Mouse (Mus musculus) bone marrow, adult 2 months (tissue): ENCODE measurements around the gene Adgrb3.

Source experiments
- CTCF ChIP-seq: fragments of 200-500 bp; IDR thresholded peaks from 2 replicates; pipeline ENCODE4 v1.5.1; 2011; ENCODE audit warnings: low read length, control low read depth; ENCODE audit not compliant: control insufficient read depth, insufficient read depth
- POLR2A ChIP-seq: fragments of 200-500 bp; IDR thresholded peaks from 2 replicates; pipeline ENCODE4 v1.6.1; 2011; ENCODE audit warnings: low read depth, mild to moderate bottlenecking, control low read depth, low read length, borderline replicate concordance; ENCODE audit not compliant: control insufficient read depth

- no peak for TF ChIP-seq CTCF
- TF ChIP-seq POLR2A, result no peak
Observed at GRCm38 (mm10) chr1:25415084-25415483, 414.4 kb downstream of the Adgrb3 start.
